Mouse (Mus musculus): ENCODE data around the gene Plekha4. TPM values are rescaled to one million over a fixed set of nuclear protein-coding genes. Genes with fewer than 3 reads are reported as not detected.

The Plekha4 gene
- polyA plus RNA-seq, 1 experiment from 2014 or later, result 0.04 TPM

DNA sequence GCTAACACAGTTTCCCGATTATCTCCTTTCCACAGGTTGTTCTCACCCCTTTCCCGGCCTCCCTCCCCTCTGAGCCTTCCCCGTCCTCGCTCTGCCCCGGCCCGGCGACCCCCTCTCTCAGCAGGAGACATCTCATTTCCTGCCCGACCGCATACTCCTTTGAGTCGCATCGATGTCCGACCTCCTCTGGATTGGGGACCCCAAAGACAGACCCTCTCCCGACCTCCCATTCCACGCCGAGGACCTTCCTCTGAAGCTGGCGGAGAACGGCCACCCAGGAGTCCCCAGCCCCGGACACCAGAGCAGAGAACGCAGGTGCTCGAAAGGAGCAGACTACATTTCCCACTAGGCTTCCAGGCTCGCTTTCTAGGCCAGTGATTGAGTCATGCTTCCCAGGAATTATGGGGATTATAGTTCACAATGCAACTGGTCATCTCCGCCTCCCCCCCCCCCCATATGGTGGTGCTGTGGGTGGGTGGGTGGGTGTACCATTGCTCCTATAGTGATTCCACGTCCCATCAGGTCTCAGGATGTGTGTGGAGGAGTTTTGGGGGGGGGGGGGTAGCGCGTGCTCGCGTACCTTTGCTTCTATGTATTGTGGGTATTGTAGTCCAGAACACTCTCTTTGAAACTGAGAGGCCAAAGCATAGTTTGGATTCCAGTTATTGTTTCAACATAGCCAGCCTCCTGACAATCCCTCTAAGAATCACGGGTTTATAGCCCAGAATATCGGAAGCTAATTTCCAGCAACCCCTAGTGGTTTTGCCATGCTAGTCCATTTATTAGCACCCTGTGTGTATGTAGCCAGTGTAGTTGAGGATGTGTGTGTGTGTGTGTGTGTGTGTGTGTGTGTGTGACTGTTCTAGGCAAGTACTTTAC, 12.3 kb downstream of the Plekha4 start:
- 6% methylated on average over 27 of the region's 29 CpGs for WGBS (ENCODE audit: missing documents)
- H3K27ac ChIP-seq, result peak overlapping the region; percentile 42
- H3K4me3 ChIP-seq (ENCODE audit: inconsistent target), result peak overlapping the region; percentile 47
- no peaks in the 10 kb centered on the region for H3K36me3 ChIP-seq (ENCODE audit: inconsistent target)
- H3K79me2 ChIP-seq (ENCODE audit: inconsistent target), result no peaks in the 10 kb centered on the region

DNA sequence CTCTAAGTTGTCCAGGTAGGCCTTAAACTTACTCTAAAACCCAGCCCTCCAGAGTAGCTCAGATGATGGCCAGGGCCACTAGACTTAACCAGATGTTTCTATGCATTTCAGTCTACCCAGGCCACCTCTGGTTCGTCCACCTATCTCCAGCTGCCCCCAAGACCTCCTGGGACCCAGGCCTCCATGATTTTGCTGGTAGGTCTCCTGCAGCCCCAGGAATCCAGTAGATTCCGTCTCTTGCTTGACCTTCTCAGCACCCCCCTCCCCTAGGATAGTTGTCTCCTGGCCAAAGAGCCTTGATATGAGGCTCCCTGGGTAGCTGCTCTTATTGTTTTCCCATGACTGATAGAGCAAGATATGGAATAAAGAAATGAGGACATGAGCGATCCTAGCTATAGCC, 13.0 kb downstream of the Plekha4 start:
- WGBS (ENCODE audit: missing documents), result 97% methylated on average over 3 of the region's 3 CpGs
- Histone ChIP-seq H3K36me3 (ENCODE audit: inconsistent target) (no peaks in the 10 kb centered on the region), H3K27ac (no peak overlapping the region), H3K4me3 (ENCODE audit: inconsistent target) (no peak overlapping the region), H3K79me2 (ENCODE audit: inconsistent target) (no peaks in the 10 kb centered on the region)

DNA sequence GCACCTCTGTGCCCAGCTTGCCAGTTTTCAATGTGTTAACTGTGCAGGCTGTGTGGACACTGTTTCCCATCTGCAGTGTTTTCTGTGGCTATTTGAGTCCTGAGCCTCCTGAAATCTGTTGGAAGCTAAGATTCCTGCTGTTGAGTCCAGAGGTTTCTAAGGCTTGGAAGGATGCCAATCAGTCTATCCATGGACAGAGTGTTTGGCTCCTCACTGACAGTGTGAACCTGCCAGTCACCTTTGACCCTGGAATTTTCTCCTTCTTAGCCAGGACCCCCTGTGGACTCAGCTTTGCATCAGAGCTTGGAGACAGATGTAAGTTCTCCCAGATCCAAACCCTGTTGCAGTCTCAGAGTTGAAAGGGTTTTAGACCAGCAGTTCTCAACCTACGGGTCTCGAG, 14.1 kb downstream of the Plekha4 start:
- H3K4me3 ChIP-seq (ENCODE audit: inconsistent target), result no peak overlapping the region
- 96% methylated on average over 2 of the region's 2 CpGs for WGBS (ENCODE audit: missing documents)
- no peaks in the 10 kb centered on the region for H3K36me3 ChIP-seq (ENCODE audit: inconsistent target)
- H3K79me2 ChIP-seq (ENCODE audit: inconsistent target), result no peaks in the 10 kb centered on the region
- H3K27ac ChIP-seq, result no peak overlapping the region

DNA sequence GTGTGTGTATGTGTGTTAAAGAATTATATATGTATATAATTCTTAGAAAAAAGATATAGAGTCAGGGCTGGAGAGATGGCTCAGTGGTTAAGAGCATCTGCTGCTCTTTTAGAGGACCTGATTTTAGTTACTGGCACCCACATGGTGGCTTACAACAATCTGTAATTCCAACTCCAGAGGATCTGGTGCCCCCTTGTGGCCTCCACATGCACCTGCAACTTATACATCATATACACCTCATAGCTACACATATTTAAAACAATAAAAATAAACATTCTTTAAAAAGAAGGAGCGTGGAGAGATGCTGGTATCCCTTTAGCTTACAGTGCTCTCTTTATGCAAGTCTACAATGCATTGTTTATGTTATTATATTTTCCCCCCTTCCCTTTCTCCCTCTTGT, 18.4 kb downstream of the Plekha4 start:
- Histone ChIP-seq H3K79me2 (ENCODE audit: inconsistent target) (no peaks in the 10 kb centered on the region), H3K27ac (no peak overlapping the region), H3K36me3 (ENCODE audit: inconsistent target) (no peaks in the 10 kb centered on the region), H3K4me3 (ENCODE audit: inconsistent target) (no peak overlapping the region)
- 100% methylated on average over 1 of the region's 1 CpGs for WGBS (ENCODE audit: missing documents)

DNA sequence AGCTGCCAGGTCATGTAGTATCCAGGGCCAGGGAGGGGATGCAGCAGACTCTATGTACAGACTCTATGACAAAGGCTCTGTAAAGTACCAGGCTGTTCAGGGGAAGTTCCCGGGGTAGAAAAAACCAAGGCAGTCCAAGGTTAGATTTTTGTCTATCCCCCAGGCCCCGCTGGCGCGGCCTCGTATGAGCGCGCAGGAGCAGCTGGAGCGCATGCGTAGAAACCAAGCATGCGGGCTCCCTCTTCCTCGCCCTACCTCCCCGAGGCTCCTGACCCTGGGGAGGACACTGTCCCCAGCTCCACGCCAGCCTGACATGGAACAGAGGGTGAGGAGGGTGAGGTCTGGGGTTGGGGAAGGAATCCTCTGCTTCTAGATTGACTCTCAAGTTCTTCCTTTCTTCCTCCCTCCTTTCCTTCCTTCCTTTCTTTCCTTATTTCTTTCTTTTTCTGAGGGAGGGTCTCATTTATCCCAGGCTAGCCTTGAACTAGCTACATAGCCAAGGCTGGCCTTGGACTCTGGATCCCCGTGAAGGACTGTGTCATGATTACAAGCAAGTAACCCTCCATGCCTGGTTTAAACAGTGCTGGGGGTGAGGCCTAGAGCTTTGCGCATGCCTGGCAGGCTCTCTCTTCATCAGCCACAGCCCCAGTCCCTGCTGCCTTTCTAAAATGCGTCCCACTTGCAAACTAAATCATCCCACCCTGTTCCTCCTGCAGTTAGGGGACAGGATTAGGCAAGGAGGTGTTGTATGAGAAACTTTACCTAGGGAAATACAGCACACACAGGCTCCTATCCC, 23.7 kb downstream of the Plekha4 start:
- H3K4me3 ChIP-seq (ENCODE audit: inconsistent target), result no peak overlapping the region
- H3K36me3 ChIP-seq (ENCODE audit: inconsistent target), result no peaks in the 10 kb centered on the region
- no peaks in the 10 kb centered on the region for H3K79me2 ChIP-seq (ENCODE audit: inconsistent target)
- H3K27ac ChIP-seq, result no peak overlapping the region
- WGBS (ENCODE audit: missing documents), result 98% methylated on average over 10 of the region's 16 CpGs

DNA sequence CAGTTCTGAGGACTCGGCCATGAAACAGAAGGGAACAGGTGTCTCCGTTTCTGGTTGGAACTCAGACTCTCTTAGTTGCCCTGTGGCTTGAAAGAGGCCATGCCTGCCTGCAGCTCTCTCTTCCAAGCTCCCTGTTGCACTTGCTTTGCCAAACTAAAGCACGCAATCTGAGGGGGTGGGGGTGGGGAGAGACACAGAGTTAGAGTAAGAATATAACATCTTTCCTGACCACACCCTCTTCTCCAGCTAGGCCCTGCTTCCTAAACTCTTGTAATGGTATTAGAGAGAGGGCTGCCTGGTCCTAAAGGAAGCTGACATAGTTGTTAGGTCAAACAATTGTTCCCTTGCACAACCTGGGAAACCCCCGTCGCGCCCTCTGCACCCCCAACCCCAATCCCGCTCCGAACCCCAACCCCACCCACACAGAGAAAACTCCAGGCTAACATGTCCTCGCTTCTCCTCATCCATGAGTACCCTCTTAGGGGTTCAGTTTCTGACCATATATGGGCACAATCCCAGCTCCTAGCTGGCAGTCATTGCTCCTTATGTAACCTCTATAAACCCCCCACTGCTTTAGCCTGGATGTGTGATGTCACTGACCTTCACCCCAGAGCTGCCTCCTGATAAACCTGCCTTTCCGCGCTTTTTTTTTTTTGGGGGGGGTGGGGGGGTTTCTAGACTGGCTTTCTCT, 24.8 kb downstream of the Plekha4 start:
- Histone ChIP-seq H3K27ac (no peak overlapping the region), H3K36me3 (ENCODE audit: inconsistent target) (no peaks in the 10 kb centered on the region), H3K4me3 (ENCODE audit: inconsistent target) (no peak overlapping the region), H3K79me2 (ENCODE audit: inconsistent target) (no peaks in the 10 kb centered on the region)
- 93% methylated on average over 11 of the region's 11 CpGs for WGBS (ENCODE audit: missing documents)

DNA sequence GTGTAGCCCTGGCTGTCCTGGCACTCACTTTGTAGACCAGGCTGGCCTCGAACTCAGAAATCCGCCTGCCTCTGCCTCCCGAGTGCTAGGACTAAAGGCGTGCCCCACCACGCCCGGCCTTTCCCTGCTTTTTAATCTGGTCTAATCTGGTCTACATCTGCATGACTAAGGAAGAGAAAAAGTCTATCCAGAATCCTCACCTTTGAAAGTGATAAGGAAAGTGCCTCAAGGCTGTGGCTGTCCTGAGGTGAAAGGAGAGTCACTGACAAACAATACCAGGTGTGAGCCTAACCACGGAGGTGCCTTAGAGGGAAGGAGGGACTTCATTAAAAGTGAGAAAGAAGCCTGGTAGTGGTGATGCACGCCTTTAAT, 25.4 kb downstream of the Plekha4 start:
- H3K4me3 ChIP-seq (ENCODE audit: inconsistent target), result no peak overlapping the region
- H3K79me2 ChIP-seq (ENCODE audit: inconsistent target), result no peaks in the 10 kb centered on the region
- H3K27ac ChIP-seq, result no peak overlapping the region
- WGBS (ENCODE audit: missing documents), result 93% methylated on average over 8 of the region's 8 CpGs
- H3K36me3 ChIP-seq (ENCODE audit: inconsistent target), result no peaks in the 10 kb centered on the region

DNA sequence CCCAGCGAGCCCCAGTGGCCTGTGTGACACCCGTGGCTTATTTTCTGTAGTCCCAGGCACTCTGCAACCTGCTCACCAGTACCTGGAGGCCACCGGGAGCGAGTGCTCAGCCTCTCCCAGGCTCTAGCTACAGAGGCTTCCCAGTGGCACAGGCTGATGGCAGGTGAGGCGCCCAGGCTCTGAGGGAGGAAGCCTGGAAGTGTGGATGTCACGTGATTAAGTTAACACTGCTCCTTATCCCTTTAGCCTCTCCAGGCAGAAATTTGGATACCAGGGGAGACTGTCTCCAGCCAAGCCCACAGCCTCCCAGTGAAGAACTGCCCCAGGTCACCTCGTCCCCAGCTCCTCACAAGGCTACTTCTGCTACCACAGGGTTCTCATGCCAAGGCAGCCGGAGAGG, 27.4 kb downstream of the Plekha4 start:
- no peaks in the 10 kb centered on the region for H3K79me2 ChIP-seq (ENCODE audit: inconsistent target)
- H3K4me3 ChIP-seq (ENCODE audit: inconsistent target), result no peak overlapping the region
- WGBS (ENCODE audit: missing documents), result 91% methylated on average over 8 of the region's 8 CpGs
- H3K27ac ChIP-seq, result no peak overlapping the region
- no peaks in the 10 kb centered on the region for H3K36me3 ChIP-seq (ENCODE audit: inconsistent target)

DNA sequence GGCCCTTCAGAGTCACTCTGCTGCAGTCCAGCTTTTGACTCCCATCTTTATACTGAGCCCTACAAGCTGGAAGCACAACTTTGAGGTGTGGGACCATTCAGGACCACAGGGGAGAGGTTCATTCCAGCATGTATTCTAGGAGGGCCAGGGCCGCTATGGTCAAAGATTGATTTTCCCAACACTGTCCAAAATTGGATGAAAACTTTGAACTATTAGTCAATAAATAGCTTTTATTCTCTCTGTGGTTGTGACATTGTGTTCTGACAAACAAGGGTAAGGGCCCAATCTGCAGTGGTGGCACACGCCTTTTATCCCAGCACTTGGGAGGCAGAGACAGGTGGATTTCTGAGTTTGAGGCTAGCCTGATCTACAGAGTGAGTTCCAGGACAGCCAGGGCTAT, 27.9 kb downstream of the Plekha4 start:
- no peaks in the 10 kb centered on the region for H3K36me3 ChIP-seq (ENCODE audit: inconsistent target)
- no peaks in the 10 kb centered on the region for H3K79me2 ChIP-seq (ENCODE audit: inconsistent target)
- H3K4me3 ChIP-seq (ENCODE audit: inconsistent target), result no peak overlapping the region
- 93% methylated on average over 2 of the region's 2 CpGs for WGBS (ENCODE audit: missing documents)
- no peak overlapping the region for H3K27ac ChIP-seq

DNA sequence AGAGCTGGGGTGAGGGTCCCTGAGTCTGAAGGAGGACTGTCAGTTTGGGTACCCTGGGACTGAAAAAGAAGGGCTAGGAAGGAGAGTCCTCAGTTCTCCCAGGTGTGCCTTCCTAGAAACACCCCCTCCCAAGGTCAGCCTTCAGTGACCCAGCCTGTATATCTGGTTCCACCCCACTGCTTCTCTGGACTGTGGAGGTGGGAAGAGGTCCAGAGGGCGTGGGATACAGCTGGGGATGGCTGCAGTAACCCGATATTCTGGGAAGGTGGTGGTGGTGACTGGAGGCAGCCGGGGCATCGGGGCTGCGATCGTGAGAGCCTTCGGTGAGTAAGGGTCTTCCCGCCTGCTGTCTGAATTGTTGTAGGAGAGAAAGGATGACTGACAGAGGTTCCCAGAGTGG, 28.6 kb downstream of the Plekha4 start, which contains the start of gene Hsd17b14:
TSS of gene Hsd17b14 (plus strand) at position 150 of the 400 bp plus-strand sequence.
- WGBS (ENCODE audit: missing documents), result 88% methylated on average over 8 of the region's 8 CpGs

DNA sequence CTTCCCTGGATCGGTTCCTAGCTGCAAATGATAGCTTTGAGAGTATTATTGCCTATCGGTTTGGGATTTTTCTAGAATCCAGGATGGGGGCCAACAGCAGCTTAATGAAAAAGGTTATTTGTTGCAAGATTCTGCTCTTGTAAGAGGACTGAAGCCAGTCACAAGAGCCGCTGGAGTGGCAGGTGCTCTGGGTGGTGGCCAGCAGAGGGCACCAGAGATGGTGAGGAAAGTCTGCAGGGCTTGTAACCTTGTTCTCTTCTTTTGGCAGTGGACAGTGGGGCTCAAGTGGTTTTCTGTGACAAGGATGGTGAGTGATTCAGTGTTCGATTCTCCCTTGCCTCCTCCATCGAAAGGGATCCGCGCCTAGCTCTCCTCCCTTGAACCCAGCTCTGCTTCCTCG, 29.7 kb downstream of the Plekha4 start:
- 33% methylated on average over 8 of the region's 8 CpGs for WGBS (ENCODE audit: missing documents)
- Histone ChIP-seq H3K27ac (no peak overlapping the region), H3K4me3 (ENCODE audit: inconsistent target) (no peak overlapping the region), H3K79me2 (ENCODE audit: inconsistent target) (no peaks in the 10 kb centered on the region), H3K36me3 (ENCODE audit: inconsistent target) (no peaks in the 10 kb centered on the region)

More for the DNA sequence above, 28.6 kb downstream of the Plekha4 start, which contains the start of gene Hsd17b14:
- H3K27ac ChIP-seq, result no peak within 1 kb of the TSS
- no peaks in the 10 kb centered on the region for H3K36me3 ChIP-seq (ENCODE audit: inconsistent target)
- H3K79me2 ChIP-seq (ENCODE audit: inconsistent target), result no peaks in the 10 kb centered on the region
- no peak within 1 kb of the TSS for H3K4me3 ChIP-seq (ENCODE audit: inconsistent target)

DNA sequence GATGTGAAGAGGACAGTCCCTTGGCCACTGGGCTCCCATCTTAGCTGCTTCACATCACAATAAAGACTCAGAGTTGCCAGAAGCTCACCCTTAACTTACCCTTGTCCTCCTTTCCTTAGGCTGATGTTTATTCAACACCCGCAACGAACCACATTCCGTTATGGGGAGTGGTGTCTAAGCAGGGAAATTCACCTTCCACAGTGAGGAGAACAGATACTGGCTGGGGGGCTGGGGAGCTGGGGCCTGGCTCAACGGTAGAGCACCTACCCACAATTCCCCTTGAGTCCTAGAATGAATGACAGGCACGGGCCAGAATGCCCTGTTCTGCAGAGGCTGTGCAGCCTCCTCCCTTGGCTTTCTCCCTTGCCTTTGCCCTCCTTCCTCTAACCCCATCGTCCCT, 32.8 kb downstream of the Plekha4 start:
- WGBS (ENCODE audit: missing documents), result 51% methylated on average over 6 of the region's 6 CpGs
- Histone ChIP-seq H3K36me3 (ENCODE audit: inconsistent target) (no peaks in the 10 kb centered on the region), H3K27ac (no peak overlapping the region), H3K79me2 (ENCODE audit: inconsistent target) (no peaks in the 10 kb centered on the region), H3K4me3 (ENCODE audit: inconsistent target) (no peak overlapping the region)

DNA sequence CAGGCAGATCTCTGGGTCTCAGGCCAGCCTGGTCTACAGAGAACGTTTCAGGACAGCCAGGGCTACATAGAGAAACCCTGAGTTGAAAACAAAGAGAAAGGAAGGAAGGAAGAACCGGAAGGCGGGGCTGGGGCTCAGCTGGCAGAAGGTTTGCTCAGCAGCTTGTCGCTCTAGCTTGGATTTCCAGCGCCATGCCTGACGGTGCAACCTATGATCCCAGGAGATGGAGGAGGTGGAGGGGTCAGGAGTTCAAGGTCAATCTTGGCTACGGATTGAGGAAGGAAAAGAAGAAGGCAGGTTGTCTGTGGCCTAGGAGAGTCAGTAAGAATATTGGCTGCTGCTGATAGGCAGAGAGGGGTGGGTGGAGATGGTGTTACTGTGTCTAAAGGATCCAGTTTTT, 34.1 kb downstream of the Plekha4 start:
- Histone ChIP-seq H3K27ac (no peak overlapping the region), H3K79me2 (ENCODE audit: inconsistent target) (no peaks in the 10 kb centered on the region), H3K36me3 (ENCODE audit: inconsistent target) (no peaks in the 10 kb centered on the region), H3K4me3 (ENCODE audit: inconsistent target) (no peak overlapping the region)
- WGBS (ENCODE audit: missing documents), result 67% methylated on average over 7 of the region's 7 CpGs

DNA sequence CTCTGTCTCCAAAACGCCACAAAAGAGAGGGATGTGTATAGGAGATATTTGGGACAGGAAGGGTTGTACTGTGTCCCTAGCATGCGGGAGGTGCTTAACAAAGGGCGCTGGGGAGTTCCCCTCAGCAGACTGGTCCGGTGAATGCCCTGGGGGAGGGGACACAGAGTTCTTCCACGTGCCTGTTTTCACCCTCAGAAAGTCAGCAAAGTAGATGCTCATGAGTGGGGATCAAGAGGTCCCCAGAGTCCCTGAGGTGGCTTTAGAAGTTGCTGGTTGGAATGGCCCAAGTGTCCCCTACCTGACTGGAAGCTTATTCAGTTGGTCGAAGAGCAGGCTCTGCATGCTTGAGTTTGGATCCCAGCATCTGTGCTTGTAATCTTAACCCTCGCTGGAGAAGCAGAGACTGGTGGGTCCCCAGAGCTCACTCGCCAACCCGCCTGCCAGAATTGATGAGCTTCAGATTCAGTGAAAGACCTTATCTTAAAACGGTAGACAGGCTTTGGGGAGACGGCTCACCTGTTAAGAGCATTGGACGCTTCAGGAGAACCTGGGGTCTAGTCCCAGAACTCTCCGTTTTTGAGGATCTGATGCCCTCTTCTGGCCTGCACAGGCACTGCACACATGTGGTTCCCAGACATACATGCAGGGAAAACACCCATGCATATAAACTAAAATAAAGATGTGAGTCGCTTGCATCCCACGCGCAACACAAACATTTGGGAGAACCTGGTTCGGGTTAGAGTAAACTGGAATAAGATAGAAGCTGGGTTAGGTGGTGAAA, 34.9 kb downstream of the Plekha4 start:
- WGBS (ENCODE audit: missing documents), result 12% methylated on average over 17 of the region's 17 CpGs
- Histone ChIP-seq H3K36me3 (ENCODE audit: inconsistent target) (no peaks in the 10 kb centered on the region), H3K79me2 (ENCODE audit: inconsistent target) (no peaks in the 10 kb centered on the region), H3K4me3 (ENCODE audit: inconsistent target) (no peak overlapping the region), H3K27ac (peak overlapping the region; percentile 33; the same call in 1 of the 2 replicates)

All from macrophage (primary cell).